Mouse (Mus musculus) bone marrow macrophage, adult 2 months (primary cell): ENCODE data around the gene Ctf1.

Experiments
- CTCF ChIP-seq: IDR thresholded peaks from 2 replicates; pipeline ENCODE4 v1.5.1; 2012; ENCODE audit warnings: low read depth, mild to moderate bottlenecking, low read length, moderate library complexity
- POLR2A ChIP-seq: IDR thresholded peaks from 2 replicates; pipeline ENCODE4 v1.6.1; 2012; ENCODE audit warnings: mild to moderate bottlenecking, low read depth, low read length, borderline replicate concordance

DNA sequence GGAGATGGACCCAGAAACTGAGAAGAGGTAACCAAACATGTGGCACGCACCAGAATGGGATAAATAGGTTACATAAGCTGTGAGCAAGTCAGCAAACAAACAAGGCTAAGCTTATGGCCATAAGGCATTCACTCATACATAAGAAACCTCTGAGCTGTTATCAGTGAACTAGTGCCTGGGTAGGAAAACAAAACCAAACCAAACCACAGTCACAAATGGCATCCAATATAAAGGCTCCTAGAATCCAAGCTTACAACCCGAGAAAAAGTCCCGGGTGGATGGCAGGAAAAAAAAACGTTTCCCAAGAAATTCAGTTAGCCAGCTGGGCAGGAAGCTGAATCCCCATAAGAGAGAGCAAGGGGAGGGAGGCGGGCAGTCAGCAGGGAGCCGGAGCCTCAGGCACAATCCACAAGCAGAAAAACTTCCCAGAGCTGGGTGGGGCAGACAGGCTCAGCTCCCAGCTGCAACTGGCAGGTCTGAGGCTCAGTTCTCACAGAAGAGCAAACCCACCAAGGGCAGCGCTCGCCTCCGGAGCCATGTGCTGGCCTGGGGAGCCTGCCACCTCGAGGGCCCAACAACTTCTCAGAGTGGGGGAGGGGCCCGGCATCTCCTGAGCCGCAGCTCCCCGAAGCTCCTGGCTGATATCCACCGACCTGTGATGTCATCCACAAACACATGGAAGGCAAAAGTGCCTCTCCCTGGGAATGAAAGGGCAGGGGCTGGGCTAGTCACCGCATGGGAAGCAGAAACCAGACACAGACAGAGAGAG, 21.1 kb upstream of the Ctf1 start:
- TF ChIP-seq CTCF (no peak), POLR2A (no peak)
